Mouse (Mus musculus): Measurements from ENCODE around the gene Herc2.

DNA sequence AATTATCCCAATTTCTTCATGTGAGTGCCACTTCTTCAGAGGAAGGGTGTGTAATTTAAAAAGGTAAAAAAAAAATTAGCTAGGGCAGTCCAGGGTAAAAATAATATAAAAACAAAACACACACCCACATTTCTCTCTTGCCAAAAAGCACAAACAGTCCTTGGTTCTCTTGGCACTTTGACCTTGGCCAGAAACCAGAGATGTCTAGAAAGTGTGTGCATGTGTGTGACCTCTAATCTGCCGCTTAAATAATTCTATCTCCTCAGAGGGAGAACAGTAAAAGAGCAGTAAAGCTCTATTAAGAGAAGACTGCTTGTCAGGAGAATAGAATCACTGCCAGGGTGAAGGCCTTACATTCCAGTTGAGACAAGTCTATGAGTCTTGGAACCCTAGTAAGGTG is 2.8 kb upstream of the Herc2 start:
- TF ChIP-seq POLR2A (IDR thresholded peaks at IDR 0.05; ENCODE audit: borderline replicate concordance, control insufficient read depth, low read depth, low read length) (no peak), CTCF (IDR thresholded peaks at IDR 0.05; ENCODE audit: control insufficient read depth, insufficient read depth, low read length) (no peak)

All from bone marrow, adult 2 months (tissue).